Mouse (Mus musculus): Measurements from ENCODE around the gene Herc3. TPM values are rescaled to one million over a fixed set of nuclear protein-coding genes. Genes with fewer than 3 reads are reported as not detected.

Gene Herc3
- total and polyA plus RNA-seq, 3 experiments, result 1.9 to 5.7 TPM; not detected in 1

DNA sequence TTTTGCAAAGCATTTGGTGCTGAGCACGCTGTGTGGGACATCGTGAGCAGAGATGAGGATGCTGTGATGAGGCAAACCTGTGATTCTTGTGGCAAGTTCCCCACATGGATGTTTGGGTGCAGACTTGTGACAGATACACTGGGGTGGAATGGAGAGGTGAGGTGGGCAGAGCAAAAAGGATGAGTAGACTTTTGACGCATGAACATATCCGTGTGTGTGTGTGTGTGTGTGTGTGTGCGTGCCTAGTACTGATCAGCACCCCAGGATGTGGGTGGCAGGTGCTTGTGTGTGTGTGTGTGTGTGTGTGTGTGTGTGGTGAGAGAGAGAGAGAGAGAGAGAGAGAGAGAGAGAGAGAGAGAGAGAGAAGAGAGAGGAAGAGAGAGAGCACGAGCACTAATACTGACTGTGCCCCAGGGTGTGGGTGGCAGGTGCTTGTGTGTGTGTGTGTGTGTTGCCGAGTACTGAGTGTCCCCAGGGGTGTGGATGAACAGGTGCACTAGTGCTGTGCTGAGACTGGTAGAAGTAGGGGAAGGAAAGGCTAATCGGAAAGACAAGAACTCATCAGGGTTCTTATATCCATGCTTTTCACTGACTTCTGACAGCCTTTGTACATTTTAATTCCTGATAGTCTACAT is 13.0 kb downstream of the Herc3 start:
- H3K36me3 ChIP-seq (ENCODE audit: control insufficient read depth in 1 of 2, insufficient read depth in 2 of 2, low read length in 2 of 2), result peaks cover 0 to 6% of the 10 kb centered on the region in 2 experiments; a peak in 2 of 4 replicates
- no peaks in the 10 kb centered on the region for H3K27me3 ChIP-seq (ENCODE audit: control insufficient read depth in 1 of 2, insufficient read depth in 2 of 2, low read length in 2 of 2)
- H3K9ac ChIP-seq (ENCODE audit: control insufficient read depth, low read depth, low read length, poor library complexity, severe bottlenecking), result no peak overlapping the region
- no peak overlapping the region for H3K4me3 ChIP-seq (ENCODE audit: control insufficient read depth in 1 of 2, insufficient read depth in 1 of 2, low read depth in 2 of 2, low read length in 2 of 2)
- TF ChIP-seq MYC (IDR thresholded peaks at IDR 0.05; ENCODE audit: low read depth, low read length) (no peak), POLR2A (IDR thresholded peaks at IDR 0.05; ENCODE audit: control insufficient read depth in 1 of 2, insufficient read depth in 1 of 2, low read depth in 1 of 2, low read length in 2 of 2, poor library complexity in 1 of 2) (no peak), NELFE (IDR thresholded peaks at IDR 0.05; ENCODE audit: low read depth, low read length) (no peak), ZMIZ1 (IDR thresholded peaks at IDR 0.05; ENCODE audit: low read depth, low read length) (no peak), ZKSCAN1 (IDR thresholded peaks at IDR 0.05; ENCODE audit: low read depth, low read length) (no peak)
- H3K4me1 ChIP-seq (ENCODE audit: control insufficient read depth in 1 of 2, insufficient read depth in 2 of 2, low read length in 2 of 2), result peaks cover 0 to 2% of the 10 kb centered on the region in 2 experiments; a peak in 1 of 4 replicates
- no peak for DNase-seq (ENCODE audit: low read depth, low spot score)
- no peaks in the 10 kb centered on the region for H3K79me2 ChIP-seq (ENCODE audit: control insufficient read depth, insufficient read depth, low read length, poor library complexity)
- H3K9me3 ChIP-seq (replicated peaks; ENCODE audit: insufficient read depth, low read length), result no peaks in the 10 kb centered on the region
- no peak overlapping the region for H3K27ac ChIP-seq (ENCODE audit: control insufficient read depth, low read depth, low read length)

GRCm38 (mm10) chr6:58846850-58847692 is 15.8 kb downstream of the Herc3 start:
- H3K27ac ChIP-seq (ENCODE audit: control insufficient read depth, low read depth, low read length), result no peak overlapping the region
- H3K4me3 ChIP-seq (ENCODE audit: control insufficient read depth in 1 of 2, insufficient read depth in 1 of 2, low read depth in 2 of 2, low read length in 2 of 2), result no peak overlapping the region
- no peak overlapping the region for H3K9ac ChIP-seq (ENCODE audit: control insufficient read depth, low read depth, low read length, poor library complexity, severe bottlenecking)
- TF ChIP-seq USF2 (IDR thresholded peaks at IDR 0.05; ENCODE audit: borderline replicate concordance in 1 of 2, insufficient read depth in 1 of 2, low read depth in 1 of 2, low read length in 2 of 2) (no peak), ZNF384 (IDR thresholded peaks at IDR 0.05; ENCODE audit: low read depth, low read length) (no peak)
- no peaks in the 10 kb centered on the region for H3K4me1 ChIP-seq (ENCODE audit: control insufficient read depth in 1 of 2, insufficient read depth in 2 of 2, low read length in 2 of 2)
- no peak for DNase-seq (ENCODE audit: low read depth, low spot score)
- H3K79me2 ChIP-seq (ENCODE audit: control insufficient read depth, insufficient read depth, low read length, poor library complexity), result no peaks in the 10 kb centered on the region
- no peaks in the 10 kb centered on the region for H3K9me3 ChIP-seq (replicated peaks; ENCODE audit: insufficient read depth, low read length)
- H3K27me3 ChIP-seq (ENCODE audit: control insufficient read depth in 1 of 2, insufficient read depth in 2 of 2, low read length in 2 of 2), result no peaks in the 10 kb centered on the region
- H3K36me3 ChIP-seq (ENCODE audit: control insufficient read depth in 1 of 2, insufficient read depth in 2 of 2, low read length in 2 of 2), result no peaks in the 10 kb centered on the region; a peak in 1 of 4 replicates

GRCm38 (mm10) chr6:58847836-58848235 is 16.6 kb downstream of the Herc3 start:
- Histone ChIP-seq H3K27me3 (ENCODE audit: control insufficient read depth in 1 of 2, insufficient read depth in 2 of 2, low read length in 2 of 2) (no peaks in the 10 kb centered on the region), H3K9ac (ENCODE audit: control insufficient read depth, low read depth, low read length, poor library complexity, severe bottlenecking) (no peak overlapping the region), H3K4me3 (ENCODE audit: control insufficient read depth in 1 of 2, insufficient read depth in 1 of 2, low read depth in 2 of 2, low read length in 2 of 2) (no peak overlapping the region), H3K27ac (ENCODE audit: control insufficient read depth, low read depth, low read length) (no peak overlapping the region), H3K79me2 (ENCODE audit: control insufficient read depth, insufficient read depth, low read length, poor library complexity) (no peaks in the 10 kb centered on the region), H3K4me1 (ENCODE audit: control insufficient read depth in 1 of 2, insufficient read depth in 2 of 2, low read length in 2 of 2) (no peaks in the 10 kb centered on the region), H3K36me3 (ENCODE audit: control insufficient read depth in 1 of 2, insufficient read depth in 2 of 2, low read length in 2 of 2) (no peaks in the 10 kb centered on the region; a peak in 1 of 4 replicates), H3K9me3 (replicated peaks; ENCODE audit: insufficient read depth, low read length) (no peaks in the 10 kb centered on the region)
- no peak for TF ChIP-seq MYC (IDR thresholded peaks at IDR 0.05; ENCODE audit: low read depth, low read length)
- TF ChIP-seq RAD21 (IDR thresholded peaks at IDR 0.05; ENCODE audit: low read depth, low read length), result no peak
- no peak for TF ChIP-seq RCOR1 (IDR thresholded peaks at IDR 0.05; ENCODE audit: low read depth, low read length)
- no peak for TF ChIP-seq POLR2AphosphoS2 (IDR thresholded peaks at IDR 0.05; ENCODE audit: low read length)
- no peak for TF ChIP-seq ELF1 (IDR thresholded peaks at IDR 0.05; ENCODE audit: low read depth, low read length)
- no peak for TF ChIP-seq NRF1 (IDR thresholded peaks at IDR 0.05; ENCODE audit: insufficient read depth, low read depth, low read length, poor library complexity, severe bottlenecking)
- no peak for TF ChIP-seq UBTF (IDR thresholded peaks at IDR 0.05; ENCODE audit: borderline replicate concordance, insufficient read depth, low read depth, low read length)
- no peak for TF ChIP-seq ETS1 (IDR thresholded peaks at IDR 0.05; ENCODE audit: low read depth, low read length)
- no peak for TF ChIP-seq POLR2AphosphoS5 (IDR thresholded peaks at IDR 0.05; ENCODE audit: borderline replicate concordance, low read depth, low read length)
- TF ChIP-seq MYB (IDR thresholded peaks at IDR 0.05; ENCODE audit: low read depth, low read length), result no peak
- no peak for TF ChIP-seq SIN3A (IDR thresholded peaks at IDR 0.05; ENCODE audit: low read length)
- DNase-seq (ENCODE audit: low read depth, low spot score), result no peak

All from MEL (cell line).